Mouse (Mus musculus) hindbrain, embryonic 14.5 days (tissue): ENCODE measurements around the gene Slc22a13. TPM values are rescaled to one million over a fixed set of nuclear protein-coding genes. Genes with fewer than 3 reads are reported as not detected.

Source experiments
- ATAC-seq: fragments of 200-750 bp; cut with Nextera tagmentation; 2 replicates; pipeline ENCODE4 v1.8.0; 2017; ENCODE audit warnings: moderate number of reproducible peaks, mild to moderate bottlenecking, moderate TSS enrichment, moderate library complexity; ENCODE audit not compliant: low FRiP score
- DNase-seq: peaks from one replicate; pipeline ENCODE4 v3.0.0-alpha.2; 2015; ENCODE audit warnings: low spot score
- H3K27ac ChIP-seq: fragments of 300-500 bp; sonication (generic); 2 replicates; pipeline ENCODE4 v1.5.1; 2014; ENCODE audit warnings: mild to moderate bottlenecking, moderate library complexity
- H3K27me3 ChIP-seq: fragments of 300-500 bp; sonication (generic); 2 replicates; pipeline ENCODE4 v1.6.1; 2014; ENCODE audit warnings: mild to moderate bottlenecking, low read length, mixed read lengths; ENCODE audit not compliant: control insufficient read depth, insufficient read depth
- H3K36me3 ChIP-seq: fragments of 300-500 bp; sonication (generic); replicated peaks from 2 replicates; pipeline ENCODE4 v1.6.1; 2014; ENCODE audit not compliant: control insufficient read depth, insufficient read depth
- H3K4me1 ChIP-seq: fragments of 300-500 bp; sonication (generic); replicated peaks from 2 replicates; pipeline ENCODE4 v1.6.1; 2014; ENCODE audit warnings: antibody characterized with exemption, low read length, mixed read lengths; ENCODE audit not compliant: control insufficient read depth, insufficient read depth
- H3K4me2 ChIP-seq: fragments of 300-500 bp; sonication (generic); replicated peaks from 2 replicates; pipeline ENCODE4 v1.6.1; 2014; ENCODE audit warnings: mild to moderate bottlenecking, moderate library complexity
- H3K4me3 ChIP-seq: fragments of 300-500 bp; sonication (generic); replicated peaks from 2 replicates; pipeline ENCODE4 v1.5.1; 2014; ENCODE audit warnings: mild to moderate bottlenecking, low read length
- H3K9ac ChIP-seq: fragments of 300-500 bp; sonication (generic); 2 replicates; pipeline ENCODE4 v1.6.1; 2014
- H3K9me3 ChIP-seq: fragments of 300-500 bp; sonication (generic); 2 replicates; pipeline ENCODE4 v1.6.1; 2016; ENCODE audit warnings: low read length; ENCODE audit not compliant: control insufficient read depth
- WGBS: fragments of 180-500 bp; shearing (Covaris S2); extraction: QIAGEN DNeasy Blood & Tissue Kit; methylation state at CpG from one replicate; pipeline ENCODE4 v1.1.7; 2014; 5-methylcytosine and 5-hydroxymethylcytosine counted together
- polyA plus RNA-seq: library from polyadenylated mRNA; unstranded; fragments of >200 nt; fragmentation: Nextera tagmentation; extraction: Ambion mirVana; gene quantifications from 2 replicates; pipeline ENCODE4 v1.2.1, GENCODE M21; 2014

The Slc22a13 gene
- not detected in 2 replicates for polyA plus RNA-seq

GRCm38 (mm10) chr9:119208998-119209397 lies at the start of gene Slc22a13:
Slc22a13 (minus strand) TSS chr9:119209098.
- Histone ChIP-seq H3K36me3 (no peaks in the 10 kb centered on the region), H3K27ac (no peak within 1 kb of the TSS), H3K4me1 (no peaks in the 10 kb centered on the region), H3K4me2 (no peak within 1 kb of the TSS), H3K27me3 (no peaks in the 10 kb centered on the region), H3K9ac (no peak within 1 kb of the TSS), H3K4me3 (no peak within 1 kb of the TSS), H3K9me3 (peaks cover 8% of the 10 kb centered on the region; the same call in 1 of the 2 replicates)
- 95% methylated on average over 4 of the region's 4 CpGs for WGBS
- DNase-seq: no peak
- ATAC-seq: no peak

GRCm38 (mm10) chr9:119258128-119258527 lies 49.2 kb upstream of the Slc22a13 start:
- Histone ChIP-seq H3K27me3 (no peaks in the 10 kb centered on the region), H3K4me1 (no peaks in the 10 kb centered on the region), H3K27ac (no peak overlapping the region), H3K36me3 (peaks cover 76% of the 10 kb centered on the region), H3K4me2 (no peak overlapping the region), H3K9ac (no peak overlapping the region), H3K9me3 (no peaks in the 10 kb centered on the region), H3K4me3 (no peak overlapping the region)
- DNase-seq (no peak), ATAC-seq (no peak)
- 92% methylated on average over 5 of the region's 5 CpGs for WGBS

- Histone ChIP-seq H3K9ac (no peak overlapping the region), H3K4me2 (no peak overlapping the region), H3K27ac (no peak overlapping the region), H3K9me3 (no peaks in the 10 kb centered on the region), H3K4me1 (no peaks in the 10 kb centered on the region), H3K27me3 (no peaks in the 10 kb centered on the region), H3K4me3 (no peak overlapping the region), H3K36me3 (peaks cover 81% of the 10 kb centered on the region)
- DNase-seq: no peak
- WGBS: 96% methylated on average over 12 of the region's 12 CpGs
- ATAC-seq: no peak
Measured at GRCm38 (mm10) chr9:119256161-119256560, 47.3 kb upstream of the Slc22a13 start.

- DNase-seq (no peak), ATAC-seq (no peak)
- no peak overlapping the region for H3K9ac ChIP-seq
- H3K4me3 ChIP-seq: no peak overlapping the region
- H3K4me1 ChIP-seq: no peaks in the 10 kb centered on the region
- no peaks in the 10 kb centered on the region for H3K27me3 ChIP-seq
- no peaks in the 10 kb centered on the region for H3K9me3 ChIP-seq
- 95% methylated on average over 1 of the region's 1 CpGs for WGBS
- H3K36me3 ChIP-seq: peaks cover 90% of the 10 kb centered on the region
- no peak overlapping the region for H3K4me2 ChIP-seq
- H3K27ac ChIP-seq: no peak overlapping the region
Measured at GRCm38 (mm10) chr9:119255096-119255495, 46.2 kb upstream of the Slc22a13 start.

- ATAC-seq: no peak
- Histone ChIP-seq H3K36me3 (peaks cover 90% of the 10 kb centered on the region), H3K9ac (no peak overlapping the region), H3K27me3 (no peaks in the 10 kb centered on the region), H3K4me1 (no peaks in the 10 kb centered on the region), H3K27ac (no peak overlapping the region), H3K4me3 (no peak overlapping the region), H3K4me2 (no peak overlapping the region), H3K9me3 (no peaks in the 10 kb centered on the region)
- 89% methylated on average over 2 of the region's 2 CpGs for WGBS
- DNase-seq: no peak
Measured at GRCm38 (mm10) chr9:119254187-119254586, 45.3 kb upstream of the Slc22a13 start.

- Histone ChIP-seq H3K4me2 (no peak overlapping the region), H3K4me3 (no peak overlapping the region), H3K4me1 (no peaks in the 10 kb centered on the region), H3K36me3 (peaks cover 59% of the 10 kb centered on the region), H3K27me3 (no peaks in the 10 kb centered on the region), H3K27ac (no peak overlapping the region), H3K9me3 (no peaks in the 10 kb centered on the region), H3K9ac (no peak overlapping the region)
- 84% methylated on average over 5 of the region's 5 CpGs for WGBS
- DNase-seq: no peak
- no peak for ATAC-seq
Measured at GRCm38 (mm10) chr9:119247996-119248395, 39.1 kb upstream of the Slc22a13 start.

GRCm38 (mm10) chr9:119246826-119247225 lies 37.9 kb upstream of the Slc22a13 start:
- H3K27me3 ChIP-seq: no peaks in the 10 kb centered on the region
- no peak overlapping the region for H3K4me3 ChIP-seq
- DNase-seq: no peak
- ATAC-seq: no peak
- no peak overlapping the region for H3K9ac ChIP-seq
- H3K27ac ChIP-seq: no peak overlapping the region
- no peaks in the 10 kb centered on the region for H3K9me3 ChIP-seq
- no peak overlapping the region for H3K4me2 ChIP-seq
- WGBS: 79% methylated on average over 5 of the region's 5 CpGs
- H3K36me3 ChIP-seq: peaks cover 57% of the 10 kb centered on the region
- no peaks in the 10 kb centered on the region for H3K4me1 ChIP-seq

GRCm38 (mm10) chr9:119243981-119244380 lies 35.1 kb upstream of the Slc22a13 start:
- H3K4me2 ChIP-seq: no peak overlapping the region
- H3K27ac ChIP-seq: no peak overlapping the region
- ATAC-seq: no peak
- 97% methylated on average over 3 of the region's 3 CpGs for WGBS
- H3K4me1 ChIP-seq: no peaks in the 10 kb centered on the region
- DNase-seq: no peak
- no peak overlapping the region for H3K9ac ChIP-seq
- peaks cover 60% of the 10 kb centered on the region for H3K36me3 ChIP-seq
- no peaks in the 10 kb centered on the region for H3K9me3 ChIP-seq
- H3K27me3 ChIP-seq: no peaks in the 10 kb centered on the region
- H3K4me3 ChIP-seq: no peak overlapping the region

- WGBS: 92% methylated on average over 11 of the region's 11 CpGs
- ATAC-seq: no peak
- Histone ChIP-seq H3K9me3 (no peaks in the 10 kb centered on the region), H3K27ac (no peak overlapping the region), H3K4me1 (no peaks in the 10 kb centered on the region), H3K36me3 (peaks cover 60% of the 10 kb centered on the region), H3K9ac (no peak overlapping the region), H3K27me3 (no peaks in the 10 kb centered on the region), H3K4me2 (no peak overlapping the region), H3K4me3 (no peak overlapping the region)
- DNase-seq: no peak
Measured at GRCm38 (mm10) chr9:119241169-119241865, 32.4 kb upstream of the Slc22a13 start.
